Mouse (Mus musculus) erythroblast, embryonic 14.5 days (primary cell): ENCODE measurements around the gene Snx10.

Experiments used
- GATA1 ChIP-seq: IDR thresholded peaks from 2 replicates; pipeline ENCODE4 v1.6.1; 2012; ENCODE audit warnings: low read length, inconsistent platforms, mixed read lengths
- TAL1 ChIP-seq: IDR thresholded peaks from 3 replicates; pipeline ENCODE4 v1.6.1; 2012; ENCODE audit warnings: low read length, inconsistent platforms, mixed read lengths

DNA sequence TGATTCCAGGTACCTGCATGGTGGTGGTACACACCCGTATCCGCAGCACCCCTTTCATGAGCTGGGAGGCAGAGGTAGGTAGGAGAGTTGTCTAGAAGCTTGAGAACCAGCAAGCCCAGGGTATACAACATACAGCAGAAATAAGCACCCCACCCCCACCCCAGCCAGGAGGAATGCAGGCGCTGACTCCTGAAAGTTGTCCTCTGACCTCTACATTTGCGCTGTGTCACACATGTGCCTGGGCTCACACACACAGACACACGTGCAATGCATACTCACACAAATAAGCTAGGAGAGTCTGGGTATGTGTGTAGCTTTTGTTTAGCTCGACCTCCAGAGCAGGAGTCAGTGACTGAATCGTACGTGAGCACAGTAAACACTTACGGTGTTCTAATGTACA is 76.7 kb downstream of the Snx10 start:
- TF ChIP-seq GATA1, result no peak
- TF ChIP-seq TAL1, result no peak
